Mouse (Mus musculus): ENCODE results near the gene Creld1.
A peak's percentile ranks its signal among the peaks of the same experiment; 100 is the strongest.

The Creld1 gene

DNA sequence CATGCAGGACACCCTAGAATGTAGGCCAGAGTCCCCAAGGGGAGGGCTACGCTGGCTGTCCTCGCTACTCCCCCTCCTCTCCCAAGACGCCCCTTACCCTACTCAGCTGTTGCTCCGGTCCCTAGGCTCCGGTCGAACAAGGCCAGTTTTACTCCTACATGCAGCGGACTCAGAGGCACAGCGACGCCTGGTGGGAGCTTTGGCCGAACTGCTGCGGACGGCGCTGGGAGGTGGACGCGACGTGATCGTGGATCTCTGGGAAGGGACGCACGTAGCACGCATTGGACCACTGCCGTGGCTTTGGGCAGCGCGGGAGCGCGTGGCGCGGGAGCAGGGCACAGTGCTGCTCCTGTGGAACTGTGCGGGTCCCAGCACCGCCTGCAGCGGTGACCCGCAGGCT lies 13.7 kb upstream of the Creld1 start:
- DNase-seq (ENCODE audit: low read depth, low spot score) = no peak

DNA sequence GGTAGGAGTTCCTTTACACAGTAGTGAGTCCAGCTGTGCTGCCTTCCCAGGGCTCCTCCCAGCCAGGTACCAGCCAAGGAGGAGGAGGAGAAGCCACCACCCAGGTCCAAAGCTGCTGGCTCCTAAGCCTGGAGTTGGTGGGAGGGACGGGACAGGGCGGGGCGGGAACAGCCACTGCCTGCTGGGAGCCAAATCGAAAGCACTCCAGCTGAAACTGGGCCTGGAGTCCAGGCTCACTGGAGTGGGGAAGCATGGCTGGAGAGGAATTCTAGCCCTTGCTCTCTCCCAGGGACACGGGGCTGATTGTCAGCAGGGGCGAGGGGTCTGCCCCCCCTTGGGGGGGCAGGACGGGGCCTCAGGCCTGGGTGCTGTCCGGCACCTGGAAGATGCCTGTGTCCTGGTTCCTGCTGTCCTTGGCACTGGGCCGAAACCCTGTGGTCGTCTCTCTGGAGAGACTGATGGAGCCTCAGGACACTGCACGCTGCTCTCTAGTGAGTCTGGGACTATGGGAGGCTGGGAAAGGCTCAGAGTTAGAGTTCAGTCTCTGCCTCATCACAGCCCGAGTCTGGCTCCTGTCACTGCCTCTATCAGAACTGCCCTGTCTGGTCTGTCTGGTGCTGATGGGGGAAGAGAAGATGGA lies 11.7 kb upstream of the Creld1 start, which contains the start of gene Il17rc:
Gene Il17rc, plus strand, starts transcription at position 131 of the 640 bp plus-strand sequence.
- no peak for DNase-seq (ENCODE audit: low read depth, low spot score)

- DNase-seq (ENCODE audit: low read depth, low spot score) = no peak
Observed at GRCm38 (mm10) chr6:113472061-113472460, 11.0 kb upstream of the Creld1 start.

- DNase-seq (ENCODE audit: low read depth, low spot score) = no peak
Observed at GRCm38 (mm10) chr6:113473246-113473645, 9.9 kb upstream of the Creld1 start.

GRCm38 (mm10) chr6:113473715-113474114 lies 9.4 kb upstream of the Creld1 start:
- no peak for DNase-seq (ENCODE audit: low read depth, low spot score)

DNA sequence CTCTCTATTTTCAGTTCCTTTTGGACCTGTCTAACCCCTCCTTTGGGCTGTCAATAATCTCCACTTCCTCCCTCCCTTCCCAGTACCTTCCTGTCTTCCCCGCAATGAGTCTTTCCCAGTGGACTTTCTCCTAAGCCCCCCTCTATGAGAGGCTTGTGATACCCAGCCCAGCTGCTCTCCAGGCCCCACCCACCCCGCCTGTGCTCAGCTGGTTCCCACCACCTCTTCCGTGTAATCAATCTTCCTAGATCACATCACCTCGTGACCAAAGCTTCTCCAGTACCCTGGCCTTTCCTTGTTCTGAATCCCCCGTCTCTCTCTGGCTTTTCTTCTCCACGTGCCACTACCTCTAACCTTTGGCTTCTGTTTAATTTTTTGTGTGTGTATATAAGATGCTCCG lies 5.7 kb upstream of the Creld1 start:
- DNase-seq (ENCODE audit: low read depth, low spot score) = no peak

- DNase-seq (ENCODE audit: low read depth, low spot score) = no peak
Observed at GRCm38 (mm10) chr6:113478906-113479305, 4.2 kb upstream of the Creld1 start.

- no peak for DNase-seq (ENCODE audit: low read depth, low spot score)
Observed at GRCm38 (mm10) chr6:113480555-113481373, 2.3 kb upstream of the Creld1 start.

DNA sequence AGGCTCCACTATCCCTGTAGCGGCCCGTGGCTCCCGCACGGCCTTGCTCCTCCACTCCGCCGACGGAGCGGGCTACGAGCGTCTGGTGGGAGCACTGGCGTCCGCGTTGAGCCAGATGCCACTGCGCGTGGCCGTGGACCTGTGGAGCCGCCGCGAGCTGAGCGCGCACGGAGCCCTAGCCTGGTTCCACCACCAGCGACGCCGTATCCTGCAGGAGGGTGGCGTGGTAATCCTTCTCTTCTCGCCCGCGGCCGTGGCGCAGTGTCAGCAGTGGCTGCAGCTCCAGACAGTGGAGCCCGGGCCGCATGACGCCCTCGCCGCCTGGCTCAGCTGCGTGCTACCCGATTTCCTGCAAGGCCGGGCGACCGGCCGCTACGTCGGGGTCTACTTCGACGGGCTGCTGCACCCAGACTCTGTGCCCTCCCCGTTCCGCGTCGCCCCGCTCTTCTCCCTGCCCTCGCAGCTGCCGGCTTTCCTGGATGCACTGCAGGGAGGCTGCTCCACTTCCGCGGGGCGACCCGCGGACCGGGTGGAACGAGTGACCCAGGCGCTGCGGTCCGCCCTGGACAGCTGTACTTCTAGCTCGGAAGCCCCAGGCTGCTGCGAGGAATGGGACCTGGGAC lies 509 bp upstream of the Creld1 start:
- DNase-seq (ENCODE audit: low read depth, low spot score) = no peak

DNA sequence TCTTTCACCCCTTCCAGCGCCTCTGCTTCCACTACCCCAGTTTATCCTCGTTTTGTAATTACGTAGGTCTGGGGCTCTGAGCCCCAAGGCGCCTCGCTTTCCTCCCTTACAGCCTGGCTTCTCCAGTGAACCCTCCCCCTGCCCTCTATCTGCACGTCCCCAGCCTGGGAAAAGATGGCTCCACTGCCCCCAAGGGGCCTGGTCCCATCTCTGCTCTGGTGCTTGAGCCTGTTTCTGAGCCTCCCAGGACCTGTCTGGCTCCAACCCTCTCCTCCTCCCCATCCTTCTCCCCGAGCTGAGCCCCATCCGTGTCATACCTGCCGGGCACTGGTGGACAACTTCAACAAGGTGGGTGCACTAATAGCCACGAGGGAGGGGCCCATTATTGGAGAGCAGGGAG lies 632 bp downstream of the Creld1 start:
- DNase-seq (ENCODE audit: low read depth, low spot score) = peak; percentile 54

- peak; percentile 35 for DNase-seq (ENCODE audit: low read depth, low spot score)
Observed at GRCm38 (mm10) chr6:113487125-113487576, 4.1 kb downstream of the Creld1 start.

- no peak for DNase-seq (ENCODE audit: low read depth, low spot score)
Observed at GRCm38 (mm10) chr6:113489410-113489809, 6.3 kb downstream of the Creld1 start.

DNA sequence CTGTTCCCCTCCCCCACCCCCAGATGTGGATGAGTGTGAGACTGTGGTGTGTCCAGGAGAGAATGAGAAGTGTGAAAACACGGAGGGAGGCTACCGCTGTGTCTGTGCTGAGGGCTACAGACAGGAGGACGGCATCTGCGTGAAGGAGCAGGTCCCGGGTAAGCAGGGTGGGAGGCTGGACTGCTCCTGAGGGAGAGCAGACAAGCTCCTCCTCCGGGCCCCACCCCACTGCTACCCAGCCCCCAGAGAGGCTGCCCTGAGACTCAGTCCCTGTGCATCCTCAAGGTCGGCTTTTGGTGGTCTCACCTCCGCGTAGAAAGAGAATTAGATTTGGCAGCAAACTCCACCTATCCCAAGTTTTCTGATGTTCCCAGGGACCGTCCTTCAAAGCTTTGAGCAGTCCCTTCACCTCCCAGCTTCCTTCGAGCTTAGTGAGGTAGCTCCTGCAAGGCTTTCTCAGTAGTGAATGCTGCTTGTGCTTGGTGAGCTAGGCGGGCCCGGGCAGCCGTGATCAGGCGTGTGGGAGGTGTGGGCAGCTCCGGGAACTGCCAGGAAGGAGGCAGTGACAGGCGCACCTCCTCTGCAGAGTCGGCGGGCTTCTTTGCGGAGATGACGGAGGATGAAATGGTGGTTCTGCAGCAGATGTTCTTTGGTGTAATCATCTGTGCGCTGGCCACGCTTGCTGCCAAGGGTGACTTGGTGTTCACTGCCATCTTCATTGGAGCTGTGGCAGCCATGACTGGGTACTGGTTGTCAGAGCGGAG lies 9.2 kb downstream of the Creld1 start:
- no peak for DNase-seq (ENCODE audit: low read depth, low spot score)

GRCm38 (mm10) chr6:113494258-113494788 lies 11.2 kb downstream of the Creld1 start:
- peak; percentile 81 for DNase-seq (ENCODE audit: low read depth, low spot score)

DNA sequence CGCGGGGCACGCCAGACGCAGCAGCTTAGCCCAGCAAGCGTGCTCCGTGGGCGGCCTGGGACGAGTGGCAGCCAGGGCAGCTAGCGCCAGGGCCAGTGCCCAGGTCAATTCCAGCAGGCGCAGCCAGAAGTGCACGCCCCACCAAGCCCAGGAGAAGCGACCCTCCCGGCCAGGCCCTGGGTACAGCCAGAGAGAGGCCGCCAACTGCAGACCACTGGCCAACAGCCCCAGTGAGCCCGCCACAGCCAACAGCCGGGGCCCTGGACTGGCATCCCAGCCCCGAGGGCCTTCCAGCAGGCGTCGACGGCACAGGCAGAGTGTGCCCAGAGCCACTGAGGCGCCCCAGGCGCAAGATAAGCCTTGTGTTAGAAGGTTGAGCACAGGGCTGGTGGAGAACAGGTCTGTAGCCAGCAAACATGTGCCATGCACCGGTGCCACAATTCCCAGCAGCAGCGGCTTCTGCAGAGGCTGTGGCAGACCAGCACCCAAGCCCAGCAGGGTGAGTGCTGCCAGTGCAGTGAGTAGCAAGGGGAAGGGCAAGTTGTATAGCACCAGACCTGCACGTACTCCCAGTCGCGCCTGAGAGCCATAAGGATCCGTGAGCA lies 12.1 kb downstream of the Creld1 start:
- no peak for DNase-seq (ENCODE audit: low read depth, low spot score)

- DNase-seq (ENCODE audit: low read depth, low spot score) = peak; percentile 75
Observed at GRCm38 (mm10) chr6:113499346-113499745, 16.2 kb downstream of the Creld1 start.

GRCm38 (mm10) chr6:113501388-113502084 lies 18.4 kb downstream of the Creld1 start, which contains the start of gene Prrt3:
TSS of gene Prrt3 (minus strand) at chr6:113501931.
- no peak for DNase-seq (ENCODE audit: low read depth, low spot score)

- DNase-seq (ENCODE audit: low read depth, low spot score) = no peak
Observed at GRCm38 (mm10) chr6:113502801-113503200, 19.7 kb downstream of the Creld1 start.

DNA sequence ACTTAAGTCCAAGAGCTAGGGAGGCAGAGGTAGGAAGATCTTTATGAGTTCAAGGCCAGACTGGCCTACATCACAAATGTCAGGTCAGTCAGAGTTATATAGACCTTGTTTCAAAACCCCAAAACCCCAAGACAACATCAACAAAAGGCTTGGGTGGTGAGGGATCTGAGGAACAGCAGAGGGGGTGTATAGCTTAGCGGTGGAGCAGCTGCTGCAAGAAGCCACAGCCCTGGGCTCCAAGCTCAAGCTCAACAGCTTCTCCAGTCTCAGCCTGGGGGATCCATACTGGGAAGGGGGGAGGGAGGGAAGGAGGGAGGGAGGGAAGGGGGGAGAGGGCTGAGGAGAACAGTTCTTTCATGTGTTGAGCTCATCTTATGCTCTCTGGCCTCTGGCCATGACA lies 22.6 kb downstream of the Creld1 start:
- DNase-seq (ENCODE audit: low read depth, low spot score) = no peak

- no peak for DNase-seq (ENCODE audit: low read depth, low spot score)
Observed at GRCm38 (mm10) chr6:113507130-113507529, 24.0 kb downstream of the Creld1 start.
